Mouse (Mus musculus): ENCODE data around the gene Cog5. TPM values are rescaled to one million over a fixed set of nuclear protein-coding genes. Genes with fewer than 3 reads are reported as not detected.

The Cog5 gene
- total and polyA plus RNA-seq, 2 experiments from 2014 or later, result 18.4 to 46.9 TPM

- WGBS, result 94% methylated on average over 4 of the region's 4 CpGs
- no peak overlapping the region for H3K9ac ChIP-seq (replicated peaks; ENCODE audit: low read length)
Measured at GRCm38 (mm10) chr12:31749846-31750245, 95.2 kb downstream of the Cog5 start.

GRCm38 (mm10) chr12:31754465-31754864 is 99.8 kb downstream of the Cog5 start:
- no peak for TF ChIP-seq CTCF (IDR thresholded peaks at IDR 0.05; ENCODE audit: low read depth)
- Histone ChIP-seq H3K4me3 (ENCODE audit: low read length) (no peak overlapping the region), H3K27ac (no peak overlapping the region), H3K9me3 (ENCODE audit: low read length) (no peaks in the 10 kb centered on the region), H3K4me2 (ENCODE audit: low read depth, low read length) (no peak overlapping the region), H3K4me1 (ENCODE audit: insufficient read depth, low read length) (no peaks in the 10 kb centered on the region), H3K27me3 (ENCODE audit: insufficient read depth, low read length) (no peaks in the 10 kb centered on the region), H3K36me3 (ENCODE audit: insufficient read depth, low read length) (no peaks in the 10 kb centered on the region), H3K9ac (replicated peaks; ENCODE audit: low read length) (no peak overlapping the region)
- DNase-seq (ENCODE audit: low spot score), result no peak
- ATAC-seq, result no peak
- WGBS, result 75% methylated on average over 2 of the region's 2 CpGs

More at GRCm38 (mm10) chr12:31749846-31750245, 95.2 kb downstream of the Cog5 start:
- no peak overlapping the region for H3K4me2 ChIP-seq (ENCODE audit: low read depth, low read length)
- ATAC-seq (no peak), DNase-seq (ENCODE audit: low spot score) (no peak)
- H3K36me3 ChIP-seq (ENCODE audit: insufficient read depth, low read length), result no peaks in the 10 kb centered on the region
- H3K9me3 ChIP-seq (ENCODE audit: low read length), result no peaks in the 10 kb centered on the region
- H3K4me1 ChIP-seq (ENCODE audit: insufficient read depth, low read length), result no peaks in the 10 kb centered on the region
- no peaks in the 10 kb centered on the region for H3K27me3 ChIP-seq (ENCODE audit: insufficient read depth, low read length)
- no peak for TF ChIP-seq CTCF (IDR thresholded peaks at IDR 0.05; ENCODE audit: low read depth)
- H3K27ac ChIP-seq, result no peak overlapping the region
- no peak overlapping the region for H3K4me3 ChIP-seq (ENCODE audit: low read length)

GRCm38 (mm10) chr12:31755885-31756755 is 101.5 kb downstream of the Cog5 start:
- Histone ChIP-seq H3K4me3 (ENCODE audit: low read length) (no peak overlapping the region), H3K4me1 (ENCODE audit: insufficient read depth, low read length) (no peaks in the 10 kb centered on the region), H3K27me3 (ENCODE audit: insufficient read depth, low read length) (no peaks in the 10 kb centered on the region), H3K27ac (no peak overlapping the region), H3K9ac (replicated peaks; ENCODE audit: low read length) (no peak overlapping the region), H3K4me2 (ENCODE audit: low read depth, low read length) (no peak overlapping the region), H3K9me3 (ENCODE audit: low read length) (no peaks in the 10 kb centered on the region), H3K36me3 (ENCODE audit: insufficient read depth, low read length) (no peaks in the 10 kb centered on the region)
- no peak for DNase-seq (ENCODE audit: low spot score)
- TF ChIP-seq CTCF (IDR thresholded peaks at IDR 0.05; ENCODE audit: low read depth), result no peak
- 49% methylated on average over 2 of the region's 2 CpGs for WGBS
- no peak for ATAC-seq

GRCm38 (mm10) chr12:31773612-31774011 is 118.9 kb downstream of the Cog5 start:
- TF ChIP-seq CTCF (IDR thresholded peaks at IDR 0.05; ENCODE audit: low read depth), result no peak
- H3K9me3 ChIP-seq (ENCODE audit: low read length), result no peaks in the 10 kb centered on the region
- no peak for ATAC-seq
- no peak overlapping the region for H3K4me3 ChIP-seq (ENCODE audit: low read length)
- no peak overlapping the region for H3K9ac ChIP-seq (replicated peaks; ENCODE audit: low read length)
- no peak overlapping the region for H3K27ac ChIP-seq
- H3K36me3 ChIP-seq (ENCODE audit: insufficient read depth, low read length), result no peaks in the 10 kb centered on the region
- no peaks in the 10 kb centered on the region for H3K4me1 ChIP-seq (ENCODE audit: insufficient read depth, low read length)
- WGBS, result 60% methylated on average over 3 of the region's 3 CpGs
- no peak for DNase-seq (ENCODE audit: low spot score)
- no peak overlapping the region for H3K4me2 ChIP-seq (ENCODE audit: low read depth, low read length)
- no peaks in the 10 kb centered on the region for H3K27me3 ChIP-seq (ENCODE audit: insufficient read depth, low read length)

- Histone ChIP-seq H3K4me1 (ENCODE audit: insufficient read depth, low read length) (no peaks in the 10 kb centered on the region), H3K36me3 (ENCODE audit: insufficient read depth, low read length) (no peaks in the 10 kb centered on the region), H3K9ac (replicated peaks; ENCODE audit: low read length) (no peak overlapping the region), H3K4me3 (ENCODE audit: low read length) (no peak overlapping the region), H3K27me3 (ENCODE audit: insufficient read depth, low read length) (no peaks in the 10 kb centered on the region), H3K27ac (no peak overlapping the region), H3K9me3 (ENCODE audit: low read length) (no peaks in the 10 kb centered on the region), H3K4me2 (ENCODE audit: low read depth, low read length) (no peak overlapping the region)
- 0 out of 2 replicates have a peak, but pooled peaks have one; percentile 29 for ATAC-seq
- peak; percentile 31 for DNase-seq (ENCODE audit: low spot score)
- TF ChIP-seq CTCF (IDR thresholded peaks at IDR 0.05; ENCODE audit: low read depth), result no peak
- 57% methylated on average over 1 of the region's 1 CpGs for WGBS
Measured at GRCm38 (mm10) chr12:31784291-31784690, 129.6 kb downstream of the Cog5 start.

GRCm38 (mm10) chr12:31788530-31788929 is 133.9 kb downstream of the Cog5 start:
- Histone ChIP-seq H3K27ac (no peak overlapping the region), H3K4me3 (ENCODE audit: low read length) (no peak overlapping the region), H3K27me3 (ENCODE audit: insufficient read depth, low read length) (no peaks in the 10 kb centered on the region), H3K4me1 (ENCODE audit: insufficient read depth, low read length) (no peaks in the 10 kb centered on the region), H3K36me3 (ENCODE audit: insufficient read depth, low read length) (no peaks in the 10 kb centered on the region), H3K9ac (replicated peaks; ENCODE audit: low read length) (no peak overlapping the region), H3K9me3 (ENCODE audit: low read length) (no peaks in the 10 kb centered on the region), H3K4me2 (ENCODE audit: low read depth, low read length) (no peak overlapping the region)
- WGBS, result 96% methylated on average over 3 of the region's 3 CpGs
- no peak for TF ChIP-seq CTCF (IDR thresholded peaks at IDR 0.05; ENCODE audit: low read depth)
- DNase-seq (ENCODE audit: low spot score) (no peak), ATAC-seq (no peak)

All from hindbrain, postnatal 0 days (tissue).